Mouse (Mus musculus) hindbrain, postnatal 0 days (tissue): ENCODE measurements around the gene Cbx2. TPM values are rescaled to one million over a fixed set of nuclear protein-coding genes. Genes with fewer than 3 reads are reported as not detected.

Source experiments
- ATAC-seq: fragments of 200-750 bp; cut with Nextera tagmentation; 2 replicates; pipeline ENCODE4 v1.8.0; 2017; ENCODE audit warnings: mild to moderate bottlenecking, moderate TSS enrichment, moderate library complexity
- DNase-seq: peaks from one replicate; pipeline ENCODE4 v3.0.0-alpha.2; 2015; ENCODE audit warnings: low spot score
- H3K27ac ChIP-seq: fragments of 300-500 bp; sonication (generic); 2 replicates; pipeline ENCODE4 v1.5.1; 2014; ENCODE audit warnings: mild to moderate bottlenecking
- H3K27me3 ChIP-seq: fragments of 300-500 bp; sonication (generic); 2 replicates; pipeline ENCODE4 v1.6.1; 2014; ENCODE audit warnings: low read length, mixed read lengths; ENCODE audit not compliant: insufficient read depth
- H3K36me3 ChIP-seq: fragments of 300-500 bp; sonication (generic); 2 replicates; pipeline ENCODE4 v1.6.1; 2014; ENCODE audit warnings: low read length, mixed read lengths; ENCODE audit not compliant: insufficient read depth
- H3K4me1 ChIP-seq: fragments of 300-500 bp; sonication (generic); 2 replicates; pipeline ENCODE4 v1.6.1; 2014; ENCODE audit warnings: antibody characterized with exemption, low read length, mixed read lengths; ENCODE audit not compliant: insufficient read depth
- H3K4me2 ChIP-seq: fragments of 300-500 bp; sonication (generic); 2 replicates; pipeline ENCODE4 v1.6.1; 2014; ENCODE audit warnings: low read depth, mild to moderate bottlenecking, low read length, moderate library complexity, mixed read lengths
- H3K4me3 ChIP-seq: fragments of 300-500 bp; sonication (generic); 2 replicates; pipeline ENCODE4 v1.5.1; 2014; ENCODE audit warnings: low read length
- H3K9ac ChIP-seq: fragments of 300-500 bp; sonication (generic); replicated peaks from 2 replicates; pipeline ENCODE4 v1.6.1; 2014; ENCODE audit warnings: mild to moderate bottlenecking, low read length, moderate library complexity, mixed read lengths
- H3K9me3 ChIP-seq: fragments of 300-500 bp; sonication (generic); 2 replicates; pipeline ENCODE4 v1.6.1; 2016; ENCODE audit warnings: low read length, mixed read lengths
- CTCF ChIP-seq: IDR thresholded peaks from 2 replicates; pipeline ENCODE4 v1.5.1; 2016; ENCODE audit warnings: antibody characterized with exemption, control low read depth, low read depth
- WGBS: fragments of 180-500 bp; shearing (Covaris S2); extraction: QIAGEN DNeasy Blood & Tissue Kit; methylation state at CpG from one replicate; pipeline ENCODE4 v1.1.7; 2014; 5-methylcytosine and 5-hydroxymethylcytosine counted together
- polyA plus RNA-seq: library from polyadenylated mRNA; unstranded; fragments of >200 nt; fragmentation: Nextera tagmentation; extraction: Ambion mirVana; gene quantifications from 2 replicates; pipeline ENCODE4 v1.2.1, GENCODE M21; 2015
- total RNA-seq: library from RNA; depleted of rRNA; stranded (reverse); fragments of >200 nt; gene quantifications from 2 replicates; pipeline ENCODE4 v1.2.3, GENCODE M21; 2014; rRNA removed

Cbx2 gene
- total RNA-seq (14.6 and 18.9 TPM in 2 replicates), polyA plus RNA-seq (7.0 and 7.4 TPM in 2 replicates)

- peaks cover 15% of the 10 kb centered on the region for H3K4me1 ChIP-seq
- WGBS, result under 1% methylated on average over 66 of the region's 99 CpGs
Observed at GRCm38 (mm10) chr11:119022895-119023615, at the start of gene Cbx2. TSS of gene Cbx2 (plus strand) at chr11:119022962.

DNA sequence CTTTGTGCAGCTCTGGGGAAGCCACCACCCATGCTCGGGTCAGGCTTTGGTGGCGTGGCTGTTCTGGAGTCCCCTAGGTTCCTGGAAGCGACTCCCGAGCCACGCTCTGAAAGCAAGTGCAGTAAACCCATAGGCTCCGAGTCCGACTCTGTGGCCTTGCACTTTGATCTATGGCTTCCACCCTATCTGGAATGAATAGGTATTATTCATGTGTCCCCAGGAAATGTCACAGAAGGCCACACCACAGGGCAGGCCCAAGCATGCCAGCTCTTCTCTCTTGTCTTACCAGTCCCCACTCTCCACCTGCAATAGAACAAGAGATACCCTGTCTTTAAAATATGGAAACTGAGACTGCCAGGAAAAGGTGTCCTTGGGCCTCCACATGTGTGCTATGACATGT lies 48.4 kb upstream of the Cbx2 start:
- TF ChIP-seq CTCF, result no peak
- Histone ChIP-seq H3K27me3 (no peaks in the 10 kb centered on the region), H3K9ac (no peak overlapping the region), H3K36me3 (no peaks in the 10 kb centered on the region), H3K9me3 (no peaks in the 10 kb centered on the region), H3K4me3 (no peak overlapping the region), H3K27ac (no peak overlapping the region), H3K4me1 (0 out of 2 replicates have a peak, but pooled peaks cover 6% of the 10 kb centered on the region), H3K4me2 (no peak overlapping the region)
- no peak for DNase-seq
- no peak for ATAC-seq
- WGBS, result 90% methylated on average over 7 of the region's 7 CpGs

More at GRCm38 (mm10) chr11:119022895-119023615, at the start of gene Cbx2:
- H3K9ac ChIP-seq, result peak within 1 kb of the TSS; percentile 91
- TF ChIP-seq CTCF, result no peak
- H3K27me3 ChIP-seq, result 0 out of 2 replicates have a peak, but pooled peaks cover 8% of the 10 kb centered on the region
- ATAC-seq (peak; percentile 93), DNase-seq (peak; percentile 96)
- H3K27ac ChIP-seq, result peak within 1 kb of the TSS; percentile 81
- peaks cover 7% of the 10 kb centered on the region; the same call in 1 of the 2 replicates for H3K36me3 ChIP-seq
- peak within 1 kb of the TSS; percentile 64 for H3K4me2 ChIP-seq
- H3K9me3 ChIP-seq, result no peaks in the 10 kb centered on the region
- H3K4me3 ChIP-seq, result peak within 1 kb of the TSS; percentile 95

- ATAC-seq (no peak), DNase-seq (peak; percentile 91)
- 2% methylated on average over 10 of the region's 10 CpGs for WGBS
- no peaks in the 10 kb centered on the region for H3K9me3 ChIP-seq
- H3K27ac ChIP-seq, result no peak overlapping the region
- no peak overlapping the region for H3K9ac ChIP-seq
- peak; percentile 92 for TF ChIP-seq CTCF
- 0 out of 2 replicates have a peak, but pooled peaks cover 6% of the 10 kb centered on the region for H3K4me1 ChIP-seq
- peak overlapping the region; percentile 42 for H3K4me2 ChIP-seq
- no peaks in the 10 kb centered on the region for H3K36me3 ChIP-seq
- H3K27me3 ChIP-seq, result no peaks in the 10 kb centered on the region
- no peak overlapping the region for H3K4me3 ChIP-seq
Observed at GRCm38 (mm10) chr11:118975427-118975826, 47.3 kb upstream of the Cbx2 start.

DNA sequence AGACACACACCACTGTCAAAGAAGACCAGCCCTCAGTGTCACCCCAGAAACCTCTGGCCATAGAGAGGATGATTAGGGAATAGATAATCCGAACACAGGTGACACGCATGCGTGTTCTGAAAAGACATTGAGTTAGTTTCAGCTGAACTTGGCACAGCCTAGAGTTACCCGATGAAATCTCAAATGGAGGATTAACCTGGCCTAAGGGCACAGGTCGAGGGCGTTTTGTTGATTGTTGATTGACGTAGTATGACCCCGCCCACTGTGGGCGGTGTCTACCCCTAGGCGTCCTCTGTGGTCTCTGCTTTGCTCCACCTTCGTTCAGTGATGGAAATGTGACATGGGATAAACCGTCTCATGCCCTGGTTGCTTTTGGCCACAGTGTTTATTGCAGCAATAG lies 46.8 kb upstream of the Cbx2 start:
- Histone ChIP-seq H3K27ac (no peak overlapping the region), H3K4me1 (0 out of 2 replicates have a peak, but pooled peaks cover 6% of the 10 kb centered on the region), H3K4me3 (no peak overlapping the region), H3K27me3 (no peaks in the 10 kb centered on the region), H3K9ac (no peak overlapping the region), H3K4me2 (peak overlapping the region; percentile 42), H3K36me3 (no peaks in the 10 kb centered on the region), H3K9me3 (no peaks in the 10 kb centered on the region)
- no peak for TF ChIP-seq CTCF
- DNase-seq (no peak), ATAC-seq (0 out of 2 replicates have a peak, but pooled peaks have one; percentile 3)
- 17% methylated on average over 12 of the region's 12 CpGs for WGBS

DNA sequence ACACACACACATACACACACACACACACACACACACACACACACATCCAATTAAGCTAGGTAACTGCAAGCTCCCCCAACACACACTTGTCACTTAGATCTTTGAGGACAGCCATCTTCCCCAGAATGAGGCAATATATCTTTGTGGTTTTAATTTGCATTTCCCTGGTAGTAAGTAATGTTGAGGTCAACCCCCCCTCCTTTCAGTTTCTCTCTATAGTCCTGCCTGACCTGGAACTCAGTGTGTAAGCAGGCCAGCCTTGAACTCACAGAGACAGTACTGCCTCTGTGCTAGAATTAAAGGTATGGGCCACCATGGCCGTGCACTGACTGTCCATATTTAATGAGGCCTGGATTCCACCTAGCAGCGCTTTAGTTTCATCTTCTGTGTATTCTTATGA lies 42.4 kb upstream of the Cbx2 start:
- no peak for ATAC-seq
- H3K36me3 ChIP-seq, result no peaks in the 10 kb centered on the region
- no peaks in the 10 kb centered on the region for H3K27me3 ChIP-seq
- no peak overlapping the region for H3K9ac ChIP-seq
- 84% methylated on average over 2 of the region's 2 CpGs for WGBS
- no peak for TF ChIP-seq CTCF
- no peak overlapping the region for H3K4me3 ChIP-seq
- no peaks in the 10 kb centered on the region for H3K9me3 ChIP-seq
- H3K4me1 ChIP-seq, result no peaks in the 10 kb centered on the region
- no peak overlapping the region for H3K4me2 ChIP-seq
- DNase-seq, result no peak
- no peak overlapping the region for H3K27ac ChIP-seq

DNA sequence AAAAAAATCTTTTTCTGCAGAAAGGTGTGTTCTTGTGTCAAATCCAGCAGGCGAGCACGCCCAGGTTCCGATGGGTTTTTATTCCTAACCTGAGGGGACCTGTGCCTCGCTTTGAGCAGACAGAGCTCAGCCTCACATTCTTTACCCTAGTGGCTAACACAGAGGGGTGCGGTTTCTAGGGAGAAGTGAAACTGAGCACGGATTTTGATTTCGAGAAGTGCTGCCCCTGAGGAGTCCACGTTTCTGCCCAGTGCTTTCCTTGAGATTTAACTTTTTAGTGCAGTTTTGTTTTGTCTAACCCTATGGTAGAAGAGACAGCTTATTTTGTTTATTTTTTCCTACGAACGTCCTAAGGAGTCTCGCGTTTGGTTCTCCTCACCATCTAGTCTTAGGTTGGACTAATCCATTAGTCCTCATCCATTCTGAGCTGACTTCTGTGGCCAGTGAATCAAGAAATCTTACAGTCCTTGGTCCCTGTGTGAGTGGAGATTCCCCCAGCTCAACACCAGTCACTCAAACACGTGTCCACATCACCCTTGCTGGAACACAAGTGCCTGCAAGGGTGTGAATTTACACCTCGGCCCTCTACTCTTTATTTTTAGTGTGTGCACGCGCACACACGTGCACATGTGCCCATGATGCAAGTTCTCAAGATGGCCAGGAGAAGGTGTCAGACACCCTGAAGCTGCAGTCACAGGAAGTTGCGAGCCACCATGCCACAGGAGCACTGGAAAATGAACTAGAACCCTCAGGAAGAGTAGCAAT lies 41.6 kb upstream of the Cbx2 start:
- Histone ChIP-seq H3K4me3 (no peak overlapping the region), H3K9ac (no peak overlapping the region), H3K9me3 (no peaks in the 10 kb centered on the region), H3K27me3 (no peaks in the 10 kb centered on the region), H3K4me1 (no peaks in the 10 kb centered on the region), H3K27ac (no peak overlapping the region), H3K4me2 (no peak overlapping the region), H3K36me3 (no peaks in the 10 kb centered on the region)
- peak; percentile 17 for TF ChIP-seq CTCF
- WGBS, result 64% methylated on average over 18 of the region's 18 CpGs
- DNase-seq (no peak), ATAC-seq (no peak)
